Mouse (Mus musculus): ENCODE measurements around the gene Kit.

DNA sequence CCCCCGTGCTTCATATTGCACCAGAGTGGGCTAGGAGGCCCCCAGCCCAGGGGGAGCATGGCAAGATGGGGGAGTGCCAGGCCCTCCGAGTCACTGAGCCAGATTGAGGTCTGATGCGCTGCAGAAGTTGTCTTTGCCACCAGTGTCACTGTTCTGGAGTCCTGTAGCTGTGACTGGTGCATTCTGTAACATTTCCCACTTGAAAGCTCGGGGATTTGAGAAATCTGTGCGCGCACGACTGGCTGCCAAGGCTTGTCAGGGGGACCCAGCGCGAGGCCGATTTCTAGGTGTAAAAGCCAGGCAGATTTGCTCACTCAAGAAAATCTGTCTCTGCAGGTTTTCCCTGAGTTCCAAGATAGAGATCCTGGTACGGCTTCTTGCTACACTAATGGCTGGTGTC, 16.9 kb downstream of the Kit start:
- TF ChIP-seq GATA1 (IDR thresholded peaks at IDR 0.05; ENCODE audit: borderline replicate concordance, low read length) (no peak), FLI1 (IDR thresholded peaks at IDR 0.05; ENCODE audit: low read length) (no peak)

Data from megakaryocyte, embryonic 14.5 days (primary cell).